Mouse (Mus musculus) G1E-ER4 (cell line): Measurements from ENCODE around the gene Slc41a2. TPM values are rescaled to one million over a fixed set of nuclear protein-coding genes. Genes with fewer than 3 reads are reported as not detected.

Experiments
- GATA1 ChIP-seq: IDR thresholded peaks from one replicate; pipeline ENCODE4 v1.8.0; 2012; ENCODE audit warnings: low read length, inconsistent platforms
- polyA plus RNA-seq: library from polyadenylated mRNA; stranded (reverse); fragments of >175 nt; gene quantifications from 2 replicates; pipeline ENCODE4 v1.2.3, GENCODE M21; 2012

The Slc41a2 gene
- polyA plus RNA-seq, 1 experiment, result not detected

DNA sequence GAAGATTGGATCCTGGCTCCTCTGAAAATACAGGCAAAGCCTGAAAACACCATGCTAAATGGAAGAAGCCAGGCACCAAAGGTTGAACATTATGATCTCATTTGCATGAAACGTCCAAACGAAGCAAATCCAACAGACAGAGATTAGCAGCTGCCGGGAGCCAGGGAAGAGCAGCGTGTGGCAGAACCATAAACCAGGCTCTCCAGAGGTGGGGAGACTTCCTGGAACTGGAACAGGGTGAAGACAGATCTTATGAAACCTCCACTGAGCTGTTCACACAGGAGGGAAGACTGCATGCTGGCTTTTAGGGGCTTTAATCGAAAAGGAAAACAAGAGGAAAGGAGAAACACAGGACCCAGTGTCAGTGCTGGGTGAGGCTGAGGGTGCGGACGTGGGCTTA is 51.3 kb downstream of the Slc41a2 start:
- no peak for TF ChIP-seq GATA1

DNA sequence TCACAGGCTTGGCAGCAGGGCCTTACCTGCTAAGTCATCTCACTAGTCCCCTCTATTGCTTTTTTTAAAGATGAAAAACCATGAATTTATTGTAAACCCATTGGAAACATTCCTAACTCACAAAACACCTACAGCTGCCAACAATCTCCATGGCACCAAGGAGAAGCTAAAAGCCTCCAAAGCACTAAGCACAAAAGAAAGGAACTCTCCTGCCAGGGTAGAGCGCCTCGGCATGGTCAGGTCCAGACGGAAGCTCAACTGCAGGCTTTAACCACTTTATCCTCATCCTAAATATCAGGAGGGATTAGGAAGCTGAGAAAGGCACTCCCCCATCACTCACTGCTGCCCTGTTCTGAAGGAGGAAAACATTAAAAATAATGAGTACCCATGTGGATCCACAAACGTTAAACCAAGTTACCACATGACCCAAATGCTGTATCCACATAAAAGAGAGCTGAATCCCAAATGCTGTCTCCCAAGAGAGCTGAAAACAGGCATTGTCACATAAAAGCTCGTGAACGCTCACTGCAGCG is 51.9 kb downstream of the Slc41a2 start:
- no peak for TF ChIP-seq GATA1

DNA sequence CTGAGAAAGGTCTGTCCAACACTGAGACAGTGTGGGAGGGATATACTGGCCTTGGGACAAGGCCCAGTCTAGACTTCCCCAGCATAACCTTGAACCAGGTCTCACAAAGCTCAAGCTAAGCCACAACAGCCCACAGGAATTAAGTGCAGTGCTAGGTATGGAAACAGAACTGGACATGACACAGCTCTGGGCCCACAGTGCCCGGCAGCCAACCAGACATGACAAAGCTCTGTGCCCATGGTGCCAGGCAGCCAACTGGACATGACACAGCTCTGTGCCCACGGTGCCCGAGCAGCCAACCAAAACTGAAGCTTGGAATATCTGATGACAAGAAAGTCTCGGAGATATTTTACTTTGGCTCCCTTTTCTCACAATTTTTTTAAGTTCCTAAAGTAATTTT is 52.8 kb downstream of the Slc41a2 start:
- TF ChIP-seq GATA1, result no peak

DNA sequence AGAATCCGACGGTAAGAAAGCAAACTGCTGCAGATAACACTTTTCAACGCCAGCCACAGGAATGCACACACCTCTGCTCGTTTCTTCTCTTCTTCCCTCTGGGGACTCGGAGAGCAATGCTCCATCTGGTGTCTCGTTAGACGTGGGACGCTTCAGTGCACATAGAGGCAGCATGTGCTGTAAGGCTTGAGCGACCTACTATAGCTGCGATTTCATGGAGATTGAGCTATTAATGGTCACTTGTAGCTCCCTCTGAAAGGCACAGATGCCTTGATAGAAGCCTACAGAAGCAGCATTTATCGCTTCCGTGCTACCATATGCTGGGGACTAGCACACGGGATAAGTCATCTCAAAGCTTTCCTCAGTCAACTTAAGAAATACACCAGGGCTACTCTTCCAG is 71.0 kb downstream of the Slc41a2 start:
- no peak for TF ChIP-seq GATA1

DNA sequence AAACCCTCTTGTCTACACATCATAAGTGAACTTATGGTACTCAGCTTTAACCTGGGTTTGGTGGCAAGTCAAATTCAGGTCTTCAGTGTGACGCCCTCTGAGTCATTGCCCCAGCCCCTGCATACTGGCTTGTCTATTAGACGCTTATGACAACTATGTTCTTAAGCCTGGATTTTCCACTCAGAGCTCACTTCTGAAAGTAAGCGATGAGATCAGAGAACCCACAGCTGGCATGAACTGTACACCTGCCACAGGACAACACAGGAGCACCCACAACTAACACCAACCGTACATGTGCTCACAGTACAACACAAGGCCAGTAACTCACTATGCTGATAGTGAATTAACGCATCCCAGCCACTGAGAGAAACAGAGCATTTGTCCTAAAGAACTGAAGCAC is 71.4 kb downstream of the Slc41a2 start:
- TF ChIP-seq GATA1, result no peak

DNA sequence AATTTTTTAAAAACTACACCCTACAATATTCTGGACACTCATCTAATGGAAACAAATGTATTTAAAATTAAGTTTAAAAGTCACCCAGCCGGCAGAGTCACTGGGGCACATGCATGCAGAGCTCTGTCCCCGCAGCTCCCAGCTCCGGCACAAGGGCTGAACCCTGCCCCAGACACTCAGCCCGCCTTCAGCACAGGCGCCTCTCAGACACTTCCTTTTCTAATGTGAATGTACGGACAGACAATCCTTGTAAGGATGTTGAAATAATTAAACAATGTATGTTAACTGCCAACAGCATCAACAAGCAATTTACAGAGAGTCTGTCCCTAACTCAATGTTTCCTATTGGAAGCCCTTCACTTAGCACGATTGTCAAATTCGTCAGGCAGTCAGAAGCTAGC is 73.0 kb downstream of the Slc41a2 start:
- no peak for TF ChIP-seq GATA1

DNA sequence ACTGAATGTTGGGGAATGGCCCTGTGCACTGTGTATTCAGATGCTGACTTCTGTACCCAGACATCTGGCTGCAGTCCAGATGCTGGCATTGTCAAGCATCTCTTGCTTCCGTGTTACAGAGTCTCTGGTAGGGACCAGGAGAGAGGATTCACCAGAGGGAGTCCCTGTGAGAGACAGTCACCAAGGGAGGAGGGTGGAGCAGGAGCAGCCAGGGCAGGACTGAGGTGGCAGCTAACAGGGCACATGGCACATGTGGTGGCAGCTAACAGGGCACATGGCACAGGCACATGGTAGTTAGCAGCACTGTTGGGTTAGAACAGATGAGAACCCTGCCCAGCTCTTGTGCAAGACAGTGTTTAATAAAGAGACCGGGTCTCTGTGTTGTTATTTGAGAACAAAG is 73.6 kb downstream of the Slc41a2 start:
- no peak for TF ChIP-seq GATA1

DNA sequence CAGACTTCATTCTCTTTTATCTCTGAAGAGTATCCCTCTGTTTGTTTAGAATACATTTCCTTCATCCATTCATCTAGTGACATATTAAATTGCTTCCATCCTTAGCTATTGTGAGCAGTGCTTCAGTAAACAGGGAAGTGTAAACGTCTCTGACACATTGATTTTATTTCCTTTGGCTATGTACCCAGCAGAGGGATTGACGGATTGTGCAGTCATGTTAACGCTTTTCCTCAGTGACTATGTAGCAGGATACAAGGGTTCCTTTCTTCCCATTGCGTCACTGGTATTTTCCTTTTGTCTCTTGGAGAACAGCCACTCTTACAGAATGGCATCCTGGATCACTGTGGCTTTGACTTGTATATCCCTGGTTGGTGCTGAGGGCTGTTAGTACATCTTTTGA is 76.4 kb downstream of the Slc41a2 start:
- TF ChIP-seq GATA1, result no peak

DNA sequence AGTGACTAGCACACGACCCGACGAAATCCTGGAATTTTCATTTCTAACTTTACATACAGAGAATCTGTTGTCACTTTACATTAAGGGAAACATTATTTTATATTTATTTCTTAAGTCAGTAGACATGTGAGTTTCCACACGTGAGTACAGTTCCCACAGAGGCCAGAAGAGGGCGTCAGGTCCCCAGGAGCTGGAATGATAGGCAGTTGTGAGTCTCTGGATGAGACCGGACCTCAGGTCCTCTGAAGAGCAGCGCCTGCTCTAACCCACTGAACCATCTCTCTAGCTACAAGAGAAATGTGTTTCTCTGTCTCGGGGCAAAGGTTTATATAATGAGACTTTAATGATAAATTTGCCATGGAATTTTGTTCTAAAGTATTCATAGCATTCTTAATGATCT is 86.3 kb downstream of the Slc41a2 start:
- no peak for TF ChIP-seq GATA1

DNA sequence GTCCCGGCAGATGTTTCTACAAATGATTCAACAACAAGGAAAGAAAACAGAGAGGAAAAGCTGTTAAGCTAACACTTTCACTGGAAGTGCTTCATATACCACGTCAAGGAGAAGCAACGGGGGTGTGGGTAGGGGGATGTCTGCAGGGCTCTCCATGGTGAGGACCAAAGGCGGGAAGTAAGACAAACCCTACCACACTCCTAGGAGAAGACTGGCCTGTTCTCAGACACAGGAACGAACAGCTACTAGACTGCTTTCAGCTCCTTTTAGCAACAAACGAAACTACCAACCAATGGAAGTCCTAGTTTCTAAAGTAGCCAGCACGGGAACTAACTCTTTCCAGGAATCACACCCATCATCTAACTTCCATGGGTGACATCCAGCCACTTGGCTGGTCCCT is 89.6 kb downstream of the Slc41a2 start:
- TF ChIP-seq GATA1, result no peak

DNA sequence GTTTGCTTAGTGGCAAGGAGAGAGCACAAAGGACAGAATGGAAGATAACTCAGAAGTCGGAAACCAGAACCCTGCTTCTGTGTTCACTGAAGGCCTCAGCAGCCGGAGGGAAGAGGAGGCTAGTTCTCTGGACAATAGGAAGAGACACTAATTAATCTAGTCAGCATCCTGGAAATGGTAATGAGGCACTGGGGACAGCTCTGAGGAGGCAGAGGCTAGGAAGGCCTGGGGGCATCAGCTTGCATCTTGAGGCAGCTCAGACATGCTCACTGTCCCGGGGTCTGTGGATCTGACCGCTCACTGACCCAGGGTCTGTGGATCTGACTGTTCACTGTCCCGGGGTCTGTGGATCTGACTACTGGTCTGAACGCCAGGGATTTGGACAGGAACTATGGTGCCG is 92.0 kb downstream of the Slc41a2 start:
- no peak for TF ChIP-seq GATA1

DNA sequence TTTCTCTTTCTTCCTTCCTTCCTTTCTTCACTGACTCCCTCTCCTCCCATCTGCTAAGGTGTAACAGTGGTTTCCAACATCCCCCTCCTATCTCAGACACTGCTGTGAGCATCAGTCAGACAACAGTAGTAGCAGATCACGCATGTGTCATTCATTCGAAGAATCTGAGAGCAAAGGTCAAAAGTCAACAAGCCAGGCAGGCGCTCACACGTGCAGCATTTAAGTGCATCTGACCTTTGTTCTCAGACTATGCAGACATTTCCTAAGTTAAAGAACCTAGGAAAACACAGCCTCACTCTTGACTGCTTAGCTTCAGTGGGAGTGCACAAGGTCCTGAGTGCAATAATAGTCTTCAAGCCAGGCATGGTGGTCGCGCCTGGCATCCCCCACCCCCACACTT is 93.6 kb downstream of the Slc41a2 start:
- no peak for TF ChIP-seq GATA1

DNA sequence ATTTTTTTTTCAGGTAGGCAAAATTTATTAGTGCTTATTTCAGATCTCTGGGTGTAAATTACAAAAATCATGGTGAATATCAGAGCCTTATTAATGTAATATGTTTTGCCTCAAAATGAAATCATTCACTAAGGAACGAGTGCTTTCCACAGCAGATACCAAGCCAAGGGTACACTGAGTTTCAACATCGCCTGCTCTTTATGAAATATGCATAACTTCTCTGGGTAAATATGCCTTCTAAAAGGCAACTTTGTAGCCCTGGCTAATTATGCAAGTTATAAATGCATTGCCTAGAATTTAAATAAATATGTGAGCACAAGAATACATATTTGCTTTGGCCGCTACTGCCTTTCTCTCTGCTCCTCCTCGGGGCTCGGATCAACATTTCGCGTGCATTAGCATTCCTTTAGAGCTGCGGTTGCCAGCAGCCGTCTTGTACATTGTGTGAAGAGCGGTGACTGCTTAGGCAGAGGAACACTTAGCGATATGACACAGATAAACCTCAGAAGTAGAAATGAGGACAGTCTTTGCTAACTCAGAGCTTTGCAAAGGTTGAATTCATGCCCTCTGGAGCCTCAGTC is 95.5 kb downstream of the Slc41a2 start:
- no peak for TF ChIP-seq GATA1

DNA sequence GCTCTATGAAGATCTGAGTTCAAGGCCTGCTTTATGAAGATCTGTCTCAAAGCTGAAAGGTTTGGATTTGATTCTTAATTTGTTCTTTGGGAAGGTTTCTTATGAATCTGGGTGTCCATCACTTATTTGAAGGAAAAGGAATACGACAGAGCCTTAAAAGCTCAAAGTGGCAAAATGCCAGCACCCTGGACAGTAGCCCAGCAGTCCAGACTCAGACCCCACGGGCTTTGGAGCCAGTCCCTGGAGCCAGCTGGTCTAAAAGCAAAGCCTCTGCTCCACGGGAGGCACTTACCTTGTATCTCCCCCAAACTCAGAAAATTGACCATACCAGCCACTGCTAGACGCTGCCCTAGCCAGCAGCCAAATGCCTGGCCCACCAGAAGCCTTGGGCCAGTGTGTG is 103.3 kb downstream of the Slc41a2 start:
- TF ChIP-seq GATA1, result no peak

DNA sequence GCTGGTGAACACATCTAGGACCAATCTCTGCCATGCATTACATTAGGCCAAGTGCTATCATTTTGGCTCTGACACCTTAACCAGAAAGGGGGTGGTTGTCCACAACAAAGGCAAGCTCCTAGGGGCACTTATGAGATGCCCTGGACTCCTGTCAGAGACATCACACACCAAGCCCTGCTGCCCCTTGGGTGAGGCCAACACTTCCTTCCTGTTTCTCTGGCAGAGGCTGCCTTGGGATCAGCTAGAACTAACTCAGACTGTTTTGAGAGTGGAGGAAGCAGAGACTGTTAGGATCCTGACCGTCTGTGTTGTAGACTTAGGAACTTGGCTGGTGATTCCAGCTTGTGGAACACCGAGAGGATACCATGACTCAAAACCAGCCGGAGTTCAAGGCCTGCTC is 103.7 kb downstream of the Slc41a2 start:
- no peak for TF ChIP-seq GATA1

DNA sequence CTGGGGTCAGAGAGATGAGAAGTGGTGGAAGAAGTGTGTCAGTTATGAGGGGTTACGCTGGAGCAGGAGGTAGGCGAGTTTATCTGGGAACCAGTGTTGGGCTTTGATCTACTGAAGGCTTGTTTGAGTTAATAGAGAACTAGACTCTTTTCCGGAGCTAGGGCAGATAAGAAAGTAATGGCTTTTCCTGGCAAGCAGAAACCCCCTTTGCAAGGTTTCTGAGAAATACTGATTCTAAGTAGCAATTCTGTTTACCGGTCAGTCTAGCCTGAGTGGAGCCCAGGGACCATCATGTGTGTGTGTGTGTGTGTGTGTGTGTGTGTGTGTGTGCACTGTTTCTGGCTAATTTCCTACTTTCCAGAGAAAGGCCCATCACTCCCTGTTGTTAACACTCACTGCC is 109.1 kb downstream of the Slc41a2 start:
- no peak for TF ChIP-seq GATA1

DNA sequence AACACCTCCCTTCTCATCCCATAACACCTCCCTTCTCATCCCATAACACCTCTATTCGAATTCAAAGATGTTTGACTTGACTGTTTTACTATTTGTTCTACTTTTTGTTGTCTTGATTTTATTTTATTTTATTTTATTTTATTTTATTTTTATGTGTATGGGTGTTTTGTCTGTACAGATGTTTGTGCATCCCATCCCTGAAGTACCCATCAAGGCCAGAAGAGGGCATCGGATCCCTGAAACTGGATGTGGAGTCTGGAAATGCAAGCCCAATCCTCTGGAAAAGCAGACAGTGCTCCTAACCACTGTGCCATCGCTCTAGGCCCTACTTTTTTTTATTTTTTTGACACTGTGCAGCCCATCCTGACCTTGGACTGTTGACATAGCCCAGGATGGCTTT is 112.7 kb downstream of the Slc41a2 start:
- no peak for TF ChIP-seq GATA1

DNA sequence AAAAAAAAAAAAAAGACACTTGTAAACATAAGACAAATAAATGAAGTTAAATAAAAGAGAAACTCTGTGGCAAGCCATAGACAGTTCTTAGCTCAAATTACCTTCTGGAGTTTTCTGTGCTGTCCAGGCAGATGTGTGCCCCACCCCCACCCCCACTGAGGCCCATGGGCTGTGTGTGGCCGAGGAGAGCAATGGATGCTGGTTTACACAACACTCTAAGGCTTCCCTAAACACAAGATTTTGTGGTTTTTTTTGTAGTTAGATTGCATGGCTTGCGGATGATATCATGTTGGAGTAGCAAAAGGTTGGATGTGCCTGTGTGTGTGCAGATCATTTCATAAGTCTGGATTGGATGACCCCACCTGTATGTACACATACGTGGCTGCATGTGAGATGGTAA is 116.8 kb downstream of the Slc41a2 start:
- no peak for TF ChIP-seq GATA1
